Mouse (Mus musculus): ENCODE data around the gene Ccdc157. TPM values are rescaled to one million over a fixed set of nuclear protein-coding genes. Genes with fewer than 3 reads are reported as not detected.
A peak's percentile ranks its signal among the peaks of the same experiment; 100 is the strongest.

The Ccdc157 gene
- total and polyA plus RNA-seq, 2 experiments from 2014 or later, result 10.7 to 22.0 TPM

DNA sequence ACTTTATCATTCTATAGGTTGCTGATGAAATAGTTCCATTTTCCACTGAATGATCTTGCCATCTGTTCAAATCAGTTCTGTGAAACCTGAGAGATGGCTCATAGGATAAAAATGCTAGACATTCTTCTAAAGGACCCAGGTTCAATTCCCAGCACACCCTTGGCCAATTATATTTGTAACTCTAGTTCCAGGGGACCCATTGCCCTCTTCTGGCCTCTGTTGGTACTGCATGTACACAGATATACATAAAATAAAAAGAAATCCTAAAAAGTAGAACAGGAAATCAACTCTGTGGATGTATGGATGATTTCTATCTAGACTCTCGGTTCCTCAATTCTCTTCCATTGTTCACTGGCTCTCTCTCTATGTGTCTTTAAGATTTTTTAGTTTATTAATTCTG is 33.0 kb downstream of the Ccdc157 start:
- H3K4me3 ChIP-seq (ENCODE audit: low read depth, low read length), result no peak overlapping the region
- H3K9me3 ChIP-seq (ENCODE audit: low read length), result peaks cover 5% of the 10 kb centered on the region; the same call in 1 of the 2 replicates
- no peaks in the 10 kb centered on the region for H3K36me3 ChIP-seq (ENCODE audit: insufficient read depth, low read length)
- peak; percentile 35; the same call in 1 of the 2 replicates for TF ChIP-seq CTCF (IDR thresholded peaks at IDR 0.05)
- WGBS, result 83% methylated on average over 1 of the region's 1 CpGs
- no peak overlapping the region for H3K27ac ChIP-seq (ENCODE audit: low read depth, low read length)
- ATAC-seq (ENCODE audit: low FRiP score) (no peak), DNase-seq (ENCODE audit: low spot score) (no peak)
- H3K27me3 ChIP-seq (ENCODE audit: insufficient read depth, low read length), result no peaks in the 10 kb centered on the region
- H3K4me2 ChIP-seq (ENCODE audit: low read depth, low read length, poor library complexity, severe bottlenecking), result no peak overlapping the region
- H3K4me1 ChIP-seq (ENCODE audit: insufficient read depth, low read length), result no peaks in the 10 kb centered on the region
- no peak overlapping the region for H3K9ac ChIP-seq (replicated peaks; ENCODE audit: low read length, poor library complexity, severe bottlenecking)

GRCm38 (mm10) chr11:4123922-4124321 is 36.2 kb downstream of the Ccdc157 start:
- Histone ChIP-seq H3K27me3 (ENCODE audit: insufficient read depth, low read length) (peaks cover 5% of the 10 kb centered on the region; the same call in 1 of the 2 replicates), H3K27ac (ENCODE audit: low read depth, low read length) (no peak overlapping the region), H3K4me2 (ENCODE audit: low read depth, low read length, poor library complexity, severe bottlenecking) (no peak overlapping the region), H3K36me3 (ENCODE audit: insufficient read depth, low read length) (no peaks in the 10 kb centered on the region), H3K9me3 (ENCODE audit: low read length) (peaks cover 5% of the 10 kb centered on the region; the same call in 1 of the 2 replicates), H3K4me3 (ENCODE audit: low read depth, low read length) (no peak overlapping the region), H3K4me1 (ENCODE audit: insufficient read depth, low read length) (no peaks in the 10 kb centered on the region), H3K9ac (replicated peaks; ENCODE audit: low read length, poor library complexity, severe bottlenecking) (no peak overlapping the region)
- no peak for DNase-seq (ENCODE audit: low spot score)
- WGBS, result 61% methylated on average over 5 of the region's 5 CpGs
- ATAC-seq (ENCODE audit: low FRiP score), result no peak
- TF ChIP-seq CTCF (IDR thresholded peaks at IDR 0.05), result peak; percentile 59

DNA sequence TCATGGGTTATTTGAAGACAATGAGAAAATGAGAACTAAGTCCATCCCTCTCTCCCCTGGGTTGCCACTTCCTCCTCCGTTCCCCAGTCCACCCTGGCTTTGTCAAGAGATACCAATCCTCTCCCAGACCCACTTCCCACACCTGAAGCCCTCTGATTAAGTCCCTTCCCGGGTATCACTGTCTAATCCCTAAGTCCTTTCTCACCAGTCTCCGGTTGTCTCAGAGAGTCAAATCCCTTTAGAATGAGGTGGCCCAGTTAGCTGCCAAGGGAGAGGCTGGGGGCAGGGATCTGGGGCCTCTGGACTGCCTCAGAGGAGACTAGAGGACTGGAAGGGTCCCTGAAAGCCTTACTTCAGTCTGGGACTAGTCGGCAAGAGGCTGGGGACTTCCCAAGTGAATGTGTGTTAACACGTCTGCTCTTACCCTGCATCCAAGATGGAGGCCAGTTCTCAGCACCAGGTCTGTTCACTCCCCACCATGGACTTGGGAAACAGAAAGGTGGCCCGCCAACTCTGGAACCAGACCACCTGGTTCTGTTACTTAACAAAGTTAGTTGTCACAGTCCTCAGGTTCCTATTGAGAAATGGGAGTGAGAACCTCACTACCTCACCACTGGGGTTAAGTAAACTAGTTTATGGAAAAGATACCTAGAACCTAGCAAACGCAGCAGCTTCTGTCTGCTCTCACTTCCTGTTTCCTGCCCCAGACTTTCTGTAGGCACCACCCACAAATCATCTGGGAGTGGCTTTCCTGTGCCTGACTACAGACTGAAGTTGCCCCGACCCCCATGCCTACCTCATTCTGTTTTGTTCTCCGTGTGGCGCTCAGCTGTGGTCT is 37.1 kb downstream of the Ccdc157 start, which contains the start of gene Sec14l2:
Gene Sec14l2 (minus strand): TSS at position 674 of the 838 bp plus-strand sequence.
- H3K4me3 ChIP-seq (ENCODE audit: low read depth, low read length), result no peak within 1 kb of the TSS
- H3K9me3 ChIP-seq (ENCODE audit: low read length), result peaks cover 5% of the 10 kb centered on the region; the same call in 1 of the 2 replicates
- no peak within 1 kb of the TSS for H3K27ac ChIP-seq (ENCODE audit: low read depth, low read length)
- no peaks in the 10 kb centered on the region for H3K4me1 ChIP-seq (ENCODE audit: insufficient read depth, low read length)
- H3K4me2 ChIP-seq (ENCODE audit: low read depth, low read length, poor library complexity, severe bottlenecking), result no peak within 1 kb of the TSS
- no peak for ATAC-seq (ENCODE audit: low FRiP score)
- H3K9ac ChIP-seq (replicated peaks; ENCODE audit: low read length, poor library complexity, severe bottlenecking), result no peak within 1 kb of the TSS
- no peak for TF ChIP-seq CTCF (IDR thresholded peaks at IDR 0.05)
- peaks cover 5% of the 10 kb centered on the region; the same call in 1 of the 2 replicates for H3K27me3 ChIP-seq (ENCODE audit: insufficient read depth, low read length)
- WGBS, result 68% methylated on average over 10 of the region's 10 CpGs
- H3K36me3 ChIP-seq (ENCODE audit: insufficient read depth, low read length), result no peaks in the 10 kb centered on the region
- no peak for DNase-seq (ENCODE audit: low spot score)

DNA sequence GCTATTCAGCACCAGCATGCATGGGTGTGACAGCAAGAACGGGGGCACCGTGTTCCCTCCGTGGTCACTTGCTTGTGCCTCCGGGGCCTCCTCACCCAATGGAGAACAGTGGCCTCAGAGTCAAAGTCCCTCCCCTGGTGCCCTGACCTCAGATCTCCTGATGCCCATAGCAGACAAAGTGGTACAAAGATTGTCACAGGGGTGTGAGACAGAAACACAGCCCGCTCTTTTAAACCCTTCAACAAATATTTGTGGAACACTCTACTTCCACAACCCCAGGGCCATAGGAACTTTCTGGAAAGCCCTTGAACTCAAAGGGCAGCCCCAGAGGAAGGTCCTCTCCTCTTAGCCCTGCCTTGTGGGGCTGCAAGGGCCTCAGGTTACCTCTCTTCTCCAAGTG is 37.9 kb downstream of the Ccdc157 start:
- Histone ChIP-seq H3K4me3 (ENCODE audit: low read depth, low read length) (no peak overlapping the region), H3K9me3 (ENCODE audit: low read length) (peaks cover 5% of the 10 kb centered on the region; the same call in 1 of the 2 replicates), H3K4me1 (ENCODE audit: insufficient read depth, low read length) (peaks cover 6% of the 10 kb centered on the region), H3K27me3 (ENCODE audit: insufficient read depth, low read length) (peaks cover 5% of the 10 kb centered on the region; the same call in 1 of the 2 replicates), H3K9ac (replicated peaks; ENCODE audit: low read length, poor library complexity, severe bottlenecking) (no peak overlapping the region), H3K4me2 (ENCODE audit: low read depth, low read length, poor library complexity, severe bottlenecking) (no peak overlapping the region), H3K36me3 (ENCODE audit: insufficient read depth, low read length) (no peaks in the 10 kb centered on the region), H3K27ac (ENCODE audit: low read depth, low read length) (no peak overlapping the region)
- 88% methylated on average over 5 of the region's 5 CpGs for WGBS
- DNase-seq (ENCODE audit: low spot score), result no peak
- no peak for ATAC-seq (ENCODE audit: low FRiP score)
- TF ChIP-seq CTCF (IDR thresholded peaks at IDR 0.05), result no peak

- 78% methylated on average over 3 of the region's 3 CpGs for WGBS
- no peak for TF ChIP-seq CTCF (IDR thresholded peaks at IDR 0.05)
- Histone ChIP-seq H3K9me3 (ENCODE audit: low read length) (peaks cover 5% of the 10 kb centered on the region; the same call in 1 of the 2 replicates), H3K4me1 (ENCODE audit: insufficient read depth, low read length) (peaks cover 11% of the 10 kb centered on the region), H3K27ac (ENCODE audit: low read depth, low read length) (no peak overlapping the region), H3K9ac (replicated peaks; ENCODE audit: low read length, poor library complexity, severe bottlenecking) (no peak overlapping the region), H3K4me3 (ENCODE audit: low read depth, low read length) (no peak overlapping the region), H3K27me3 (ENCODE audit: insufficient read depth, low read length) (peaks cover 5% of the 10 kb centered on the region; the same call in 1 of the 2 replicates), H3K4me2 (ENCODE audit: low read depth, low read length, poor library complexity, severe bottlenecking) (no peak overlapping the region), H3K36me3 (ENCODE audit: insufficient read depth, low read length) (no peaks in the 10 kb centered on the region)
- ATAC-seq (ENCODE audit: low FRiP score) (no peak), DNase-seq (ENCODE audit: low spot score) (no peak)
Observed at GRCm38 (mm10) chr11:4121691-4122090, 38.4 kb downstream of the Ccdc157 start.

- H3K27me3 ChIP-seq (ENCODE audit: insufficient read depth, low read length), result peaks cover 5% of the 10 kb centered on the region; the same call in 1 of the 2 replicates
- no peaks in the 10 kb centered on the region for H3K36me3 ChIP-seq (ENCODE audit: insufficient read depth, low read length)
- H3K4me3 ChIP-seq (ENCODE audit: low read depth, low read length), result no peak overlapping the region
- WGBS, result 81% methylated on average over 5 of the region's 5 CpGs
- H3K9me3 ChIP-seq (ENCODE audit: low read length), result no peaks in the 10 kb centered on the region
- no peak overlapping the region for H3K4me2 ChIP-seq (ENCODE audit: low read depth, low read length, poor library complexity, severe bottlenecking)
- no peak for TF ChIP-seq CTCF (IDR thresholded peaks at IDR 0.05)
- DNase-seq (ENCODE audit: low spot score) (no peak), ATAC-seq (ENCODE audit: low FRiP score) (no peak)
- H3K27ac ChIP-seq (ENCODE audit: low read depth, low read length), result no peak overlapping the region
- H3K4me1 ChIP-seq (ENCODE audit: insufficient read depth, low read length), result peaks cover 12% of the 10 kb centered on the region
- H3K9ac ChIP-seq (replicated peaks; ENCODE audit: low read length, poor library complexity, severe bottlenecking), result no peak overlapping the region
Observed at GRCm38 (mm10) chr11:4119635-4120034, 40.5 kb downstream of the Ccdc157 start.

Measured in midbrain, postnatal 0 days (tissue).